Mouse (Mus musculus): Measurements from ENCODE around the gene Vmn2r44.
"Not testable (repeated sequence)": the region's sequence is repeated elsewhere in the genome, so short reads cannot be mapped to it uniquely, and the experiment has no call there.

Vmn2r44 gene

GRCm38 (mm10) chr7:8383233-8383632 lies at the start of gene Vmn2r44:
Vmn2r44 (minus strand) TSS chr7:8383333.
- DNase-seq: not testable (repeated sequence)

- DNase-seq: not testable (repeated sequence)
Measured at GRCm38 (mm10) chr7:8357879-8358278, 25.3 kb downstream of the Vmn2r44 start.

Measured in lung, postnatal 4 days (tissue).